ENCODE assay signal across 9 mouse cellular contexts in the genomic region with DNA sequence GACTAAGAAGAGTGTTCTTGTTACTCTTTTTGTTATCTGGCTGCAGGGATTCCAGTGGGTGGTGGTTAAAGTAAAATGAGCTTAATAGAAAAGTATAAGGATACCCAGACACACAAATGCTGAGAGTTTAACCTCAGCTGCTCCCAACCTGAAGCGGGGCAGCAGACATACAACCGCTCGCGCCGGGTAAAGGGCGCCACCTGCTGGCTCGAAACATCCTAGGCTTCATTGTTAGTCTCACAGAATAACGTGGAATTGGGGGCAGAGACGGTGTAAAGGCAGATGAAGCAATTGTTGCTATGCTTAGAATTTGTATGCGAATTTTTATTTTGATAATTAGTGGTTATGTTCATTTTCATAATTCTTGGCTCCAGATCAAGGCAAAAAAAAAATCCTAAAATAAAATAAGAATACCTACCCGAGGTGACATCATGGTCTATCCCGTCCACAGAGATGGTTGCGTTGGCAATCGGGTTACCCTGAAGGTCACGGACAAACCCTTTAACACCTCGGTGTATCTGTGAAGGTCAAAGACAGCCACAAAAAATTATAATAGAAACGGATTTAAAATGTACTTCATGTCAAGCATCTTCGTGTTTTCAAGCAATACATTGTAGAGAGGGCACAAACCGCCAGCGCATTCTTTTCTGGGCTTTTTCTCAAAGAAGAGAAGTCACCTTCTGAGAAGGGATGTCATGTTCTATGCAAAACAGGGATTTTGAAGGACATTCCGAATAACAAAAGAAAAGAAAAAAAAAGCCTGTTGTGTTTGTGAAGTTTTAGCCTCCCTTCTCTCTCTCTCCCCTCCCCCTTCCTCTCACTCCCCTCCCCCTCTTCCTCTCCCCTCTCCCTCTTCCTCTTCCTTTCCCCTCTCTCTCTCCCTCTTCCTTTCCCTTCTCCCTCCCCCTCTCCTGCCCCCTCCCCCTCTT.
DNase-seq lines count a peak whose midpoint lies in the region; ATAC-seq lines count a peak whose summit lies in the region.
"Had no signal": no experiment of that assay in that cellular context is flagged by ENCODE, and none has a peak within 500 bp of the region (broad histone marks: within the 10 kb centered on the region; RNA-seq: fewer than 3 reads in every experiment).

No protein-coding gene starts in this region.

- no peaks in the 10 kb centered on the region for H3K36me3 ChIP-seq in heart, embryonic 11.5 days (ENCODE audit: control insufficient read depth, insufficient read depth, low read length)
- H3K36me3 ChIP-seq in midbrain, embryonic 10.5 days, result peaks cover 49% of the 10 kb centered on the region

- H3K27ac ChIP-seq in heart, embryonic 11.5 days (ENCODE audit: low read depth, low read length), result no peak overlapping the region
- no peak overlapping the region for H3K27ac ChIP-seq in midbrain, embryonic 10.5 days (replicated peaks)
- H3K27ac ChIP-seq: macrophage had no signal

- H3K9me3 ChIP-seq in heart, embryonic 11.5 days (replicated peaks; ENCODE audit: control insufficient read depth, low read length), result no peaks in the 10 kb centered on the region
- H3K9me3 ChIP-seq in midbrain, embryonic 10.5 days (replicated peaks), result no peaks in the 10 kb centered on the region

- no peak for ATAC-seq in heart, embryonic 11.5 days (replicated peaks; ENCODE audit: insufficient number of reproducible peaks, low FRiP score, low TSS enrichment)

- H3K27me3 ChIP-seq in heart, embryonic 11.5 days (ENCODE audit: control insufficient read depth, insufficient read depth, low read length), result no peaks in the 10 kb centered on the region
- no peaks in the 10 kb centered on the region for H3K27me3 ChIP-seq in midbrain, embryonic 10.5 days (ENCODE audit: low read depth, poor library complexity, severe bottlenecking)

- H3K4me2 ChIP-seq in heart, embryonic 11.5 days, result no peak overlapping the region; the same call in 1 of the 2 replicates

- DNase-seq in heart, adult 18-20 months, result peak; percentile 36 to 83
- peak; percentile 41 for DNase-seq in cerebellum, adult 11-12 months
- DNase-seq in forelimb bud, embryonic 11.5 days (ENCODE audit: low read depth, low spot score), result peak; percentile 67
- DNase-seq in hindlimb bud, embryonic 11.5 days (ENCODE audit: extremely low spot score, low read depth, low spot score), result peak; percentile 44
- DNase-seq in left cerebral cortex, adult 18-20 months (ENCODE audit: low spot score in 2 of 2), result peak; percentile 69 to 78
- peak; percentile 68 for DNase-seq in midbrain, embryonic 10.5 days (ENCODE audit: low spot score)
- peak; percentile 12 for DNase-seq in skeletal muscle tissue, adult 2 months (ENCODE audit: low read depth, low spot score)

- H3K9ac ChIP-seq in heart, embryonic 11.5 days (ENCODE audit: low read depth, low read length), result no peak overlapping the region

- WGBS in heart, embryonic 11.5 days (ENCODE audit: insufficient replicate concordance), result 33% methylated on average over 21 of the region's 21 CpGs
- 45% methylated on average over 21 of the region's 21 CpGs for WGBS in midbrain, embryonic 10.5 days

- H3K4me1 ChIP-seq in heart, embryonic 11.5 days (ENCODE audit: control insufficient read depth, insufficient read depth, low read length), result no peaks in the 10 kb centered on the region
- H3K4me1 ChIP-seq in midbrain, embryonic 10.5 days, result 0 out of 2 replicates have a peak, but pooled peaks cover 2% of the 10 kb centered on the region

- no peak overlapping the region for H3K4me3 ChIP-seq in heart, embryonic 11.5 days (ENCODE audit: low read depth, low read length)
- no peak overlapping the region for H3K4me3 ChIP-seq in midbrain, embryonic 10.5 days

Comparison
In these comparisons a context has a peak if more than half of its experiments do, and no peak if none do; other contexts are left out.
1. DNase-seq: peak in every context shown above with its lines; median percentile 74 in left cerebral cortex, adult 18-20 months; 68 in midbrain, embryonic 10.5 days; 67 in forelimb bud, embryonic 11.5 days; 60 in heart, adult 18-20 months; 44 in hindlimb bud, embryonic 11.5 days; 41 in cerebellum, adult 11-12 months; 12 in skeletal muscle tissue, adult 2 months.